Mouse (Mus musculus): Measurements from ENCODE around the gene Slc15a5. TPM values are rescaled to one million over a fixed set of nuclear protein-coding genes. Genes with fewer than 3 reads are reported as not detected.

Gene Slc15a5
- total RNA-seq (2023): not detected

DNA sequence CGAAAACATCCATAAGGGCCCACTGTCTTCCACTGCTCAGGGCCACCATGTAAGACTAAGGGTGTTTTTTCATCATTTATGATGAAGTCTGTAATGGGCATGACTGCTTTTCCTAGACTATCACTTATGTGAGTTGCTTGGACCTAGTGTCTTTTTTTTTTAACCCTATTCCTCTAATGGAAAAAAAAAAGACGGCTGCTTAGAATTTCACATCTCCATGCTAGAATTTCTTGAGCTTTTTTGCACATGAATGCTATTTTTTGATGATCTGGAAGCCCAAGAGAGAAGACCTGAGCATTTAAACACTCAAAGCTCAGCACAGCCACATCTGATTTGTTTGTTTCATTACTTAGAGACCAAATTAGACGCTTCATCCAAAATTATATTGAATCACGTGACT lies at the start of gene Slc15a5:
TSS of gene Slc15a5 (minus strand) at position 101 of the 400 bp plus-strand sequence.

Other genes with a start within 250 kb of the Slc15a5 start
- 2.8 TPM for gene Mgst1, start 60.4 kb upstream of the Slc15a5 start, total RNA-seq (2023)